Mouse (Mus musculus): ENCODE measurements around the gene Rxfp3.

- TF ChIP-seq CTCF (IDR thresholded peaks at IDR 0.05; ENCODE audit: control insufficient read depth, insufficient read depth, insufficient replicate concordance, low read depth, low read length) (no peak), POLR2A (IDR thresholded peaks at IDR 0.05; ENCODE audit: control insufficient read depth, low read depth, low read length) (no peak)
Observed at GRCm38 (mm10) chr15:11040067-11040466, 2.3 kb upstream of the Rxfp3 start.
